Mouse (Mus musculus): Measurements from ENCODE around the gene Olfr214.
"Not testable (repeated sequence)": the region's sequence is repeated elsewhere in the genome, so short reads cannot be mapped to it uniquely, and the experiment has no call there.

Olfr214 gene

GRCm38 (mm10) chr6:116553935-116554334 lies at the start of gene Olfr214:
Olfr214 (plus strand) TSS chr6:116554235.
- DNase-seq (ENCODE audit: low spot score): no peak

- DNase-seq (ENCODE audit: low spot score): not testable (repeated sequence)
Measured at GRCm38 (mm10) chr6:116506302-116507003, 47.6 kb upstream of the Olfr214 start, which contains the start of gene Olfr212. Olfr212 (plus strand) TSS chr6:116506516.

- no peak for DNase-seq (ENCODE audit: low spot score)
Measured at GRCm38 (mm10) chr6:116514832-116515231, 39.2 kb upstream of the Olfr214 start.

- no peak for DNase-seq (ENCODE audit: low spot score)
Measured at GRCm38 (mm10) chr6:116538156-116538555, 15.9 kb upstream of the Olfr214 start, which contains the start of gene Olfr213. Olfr213 (plus strand) TSS chr6:116538456.

GRCm38 (mm10) chr6:116542500-116542899 lies 11.5 kb upstream of the Olfr214 start:
- no peak for DNase-seq (ENCODE audit: low spot score)

- not testable (repeated sequence) for DNase-seq (ENCODE audit: low spot score)
Measured at GRCm38 (mm10) chr6:116550841-116551240, 3.2 kb upstream of the Olfr214 start, which contains the start of gene Gm5580. Gm5580 (plus strand) TSS chr6:116551141.

GRCm38 (mm10) chr6:116554952-116555351 lies 917 bp downstream of the Olfr214 start:
- no peak for DNase-seq (ENCODE audit: low spot score)

GRCm38 (mm10) chr6:116569834-116570233 lies 15.8 kb downstream of the Olfr214 start:
- DNase-seq (ENCODE audit: low spot score): no peak

- no peak for DNase-seq (ENCODE audit: low spot score)
Measured at GRCm38 (mm10) chr6:116584095-116584494, 30.1 kb downstream of the Olfr214 start, which contains the start of gene Olfr215. Olfr215 (minus strand) TSS chr6:116584195.

GRCm38 (mm10) chr6:116600969-116601368 lies 46.9 kb downstream of the Olfr214 start:
- not testable (repeated sequence) for DNase-seq (ENCODE audit: low spot score)

GRCm38 (mm10) chr6:116607230-116607629 lies 53.2 kb downstream of the Olfr214 start:
- DNase-seq (ENCODE audit: low spot score): no peak
